Mouse (Mus musculus) heart, embryonic 11.5 days (tissue): ENCODE measurements around the gene Tmem56. TPM values are rescaled to one million over a fixed set of nuclear protein-coding genes. Genes with fewer than 3 reads are reported as not detected.

ENCODE experiments used
- ATAC-seq: fragments of 200-750 bp; cut with Nextera tagmentation; replicated peaks from 2 replicates; pipeline ENCODE4 v1.8.0; 2017; ENCODE audit warnings: moderate library complexity; ENCODE audit not compliant: insufficient number of reproducible peaks, low FRiP score, low TSS enrichment
- H3K27ac ChIP-seq: fragments of 300-500 bp; sonication (generic); 2 replicates; pipeline ENCODE4 v1.5.1; 2014; ENCODE audit warnings: mild to moderate bottlenecking, low read depth, low read length
- H3K27me3 ChIP-seq: fragments of 300-500 bp; sonication (generic); 2 replicates; pipeline ENCODE4 v1.6.1; 2014; ENCODE audit warnings: mild to moderate bottlenecking, low read length, mixed read lengths; ENCODE audit not compliant: control insufficient read depth, insufficient read depth
- H3K36me3 ChIP-seq: fragments of 300-500 bp; sonication (generic); 2 replicates; pipeline ENCODE4 v1.6.1; 2014; ENCODE audit warnings: mild to moderate bottlenecking, low read length, moderate library complexity, mixed read lengths; ENCODE audit not compliant: control insufficient read depth, insufficient read depth
- H3K4me1 ChIP-seq: fragments of 300-500 bp; sonication (generic); 2 replicates; pipeline ENCODE4 v1.6.1; 2014; ENCODE audit warnings: low read length; ENCODE audit not compliant: control insufficient read depth, insufficient read depth
- H3K4me2 ChIP-seq: fragments of 300-500 bp; sonication (generic); 2 replicates; pipeline ENCODE4 v1.6.1; 2014; ENCODE audit warnings: mild to moderate bottlenecking, moderate library complexity
- H3K4me3 ChIP-seq: fragments of 300-500 bp; sonication (generic); 2 replicates; pipeline ENCODE4 v1.5.1; 2014; ENCODE audit warnings: low read depth, low read length
- H3K9ac ChIP-seq: fragments of 300-500 bp; sonication (generic); 2 replicates; pipeline ENCODE4 v1.6.1; 2014; ENCODE audit warnings: mild to moderate bottlenecking, low read depth, low read length, moderate library complexity
- H3K9me3 ChIP-seq: fragments of 300-500 bp; sonication (generic); replicated peaks from 2 replicates; pipeline ENCODE4 v1.6.1; 2016; ENCODE audit warnings: low read length; ENCODE audit not compliant: control insufficient read depth
- WGBS: fragments of 180-500 bp; shearing (Covaris S2); extraction: QIAGEN DNeasy Blood & Tissue Kit; methylation state at CpG from one replicate; pipeline ENCODE4 v1.1.7; 2014; ENCODE audit not compliant: insufficient replicate concordance; 5-methylcytosine and 5-hydroxymethylcytosine counted together
- polyA plus RNA-seq: library from polyadenylated mRNA; unstranded; fragments of >200 nt; fragmentation: Nextera tagmentation; extraction: Ambion mirVana; gene quantifications from 2 replicates; pipeline ENCODE4 v1.2.1, GENCODE M21; 2014

The Tmem56 gene
- polyA plus RNA-seq, 1 experiment from 2014 or later = 2.5 TPM

DNA sequence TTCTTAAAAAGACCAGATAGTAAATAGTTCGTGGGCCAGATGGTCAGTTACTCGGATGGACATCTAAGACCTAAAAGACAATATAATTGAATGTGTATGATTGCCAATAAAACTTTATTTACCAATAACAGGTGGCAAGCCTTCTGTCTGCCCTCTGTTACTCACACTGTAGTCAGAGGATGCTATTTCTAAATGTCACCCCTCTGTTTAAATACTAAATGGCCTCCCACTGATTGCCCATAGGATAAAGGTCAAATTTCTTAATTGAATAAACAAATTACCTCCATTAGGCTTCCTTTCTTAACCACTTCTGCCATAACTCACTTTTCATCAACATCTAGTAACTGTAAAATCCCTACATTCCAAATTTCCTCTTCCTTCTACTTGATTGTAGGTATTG lies 10.3 kb downstream of the Tmem56 start:
- no peaks in the 10 kb centered on the region for H3K9me3 ChIP-seq
- no peaks in the 10 kb centered on the region for H3K4me1 ChIP-seq
- 78% methylated on average over 2 of the region's 2 CpGs for WGBS
- H3K27ac ChIP-seq = no peak overlapping the region
- no peak overlapping the region for H3K4me2 ChIP-seq
- no peak overlapping the region for H3K4me3 ChIP-seq
- H3K9ac ChIP-seq = no peak overlapping the region
- H3K27me3 ChIP-seq = no peaks in the 10 kb centered on the region
- no peaks in the 10 kb centered on the region for H3K36me3 ChIP-seq
- no peak for ATAC-seq

DNA sequence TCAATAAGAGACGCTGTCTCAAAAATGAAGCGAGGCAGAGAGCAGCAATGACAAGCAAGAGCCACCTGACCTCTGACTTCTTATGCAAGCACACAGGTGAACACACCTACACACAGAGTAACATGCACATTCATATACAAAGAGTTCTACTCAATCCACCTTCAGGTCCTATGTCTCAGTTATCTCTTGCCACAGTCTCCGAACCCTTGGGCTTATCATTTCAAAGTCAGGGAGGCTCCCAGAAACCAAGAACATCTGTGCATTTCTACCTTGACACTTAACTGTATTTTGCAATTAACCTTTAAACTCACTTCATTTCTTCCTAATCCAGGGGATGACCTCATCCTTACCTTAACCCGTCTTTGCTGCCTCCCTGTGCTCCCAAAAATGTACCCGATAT lies 15.6 kb downstream of the Tmem56 start:
- ATAC-seq = no peak
- no peak overlapping the region for H3K27ac ChIP-seq
- peaks cover 17% of the 10 kb centered on the region for H3K27me3 ChIP-seq
- H3K9ac ChIP-seq = no peak overlapping the region
- no peaks in the 10 kb centered on the region for H3K9me3 ChIP-seq
- peaks cover 2% of the 10 kb centered on the region; the same call in 1 of the 2 replicates for H3K4me1 ChIP-seq
- no peak overlapping the region for H3K4me3 ChIP-seq
- no peaks in the 10 kb centered on the region for H3K36me3 ChIP-seq
- 79% methylated on average over 5 of the region's 5 CpGs for WGBS
- H3K4me2 ChIP-seq = no peak overlapping the region

DNA sequence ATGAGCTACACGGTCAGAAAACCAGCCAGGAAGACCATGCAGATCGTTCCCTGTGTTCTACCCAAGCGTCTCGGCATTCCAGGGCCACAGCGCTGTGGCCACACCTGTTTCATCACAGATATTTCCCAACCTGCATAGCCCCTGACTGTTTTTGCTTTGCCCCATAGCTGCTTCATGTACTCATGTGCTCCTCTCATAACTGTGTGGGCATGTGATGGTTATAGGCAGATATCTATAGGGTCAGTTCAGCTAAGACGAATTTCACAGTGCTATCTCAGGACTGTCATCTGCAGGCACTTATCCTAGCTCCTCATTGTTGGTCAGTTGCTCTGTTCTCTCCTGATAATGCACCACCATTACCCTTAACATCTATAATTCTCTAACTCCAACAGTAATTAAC lies 18.7 kb downstream of the Tmem56 start:
- Histone ChIP-seq H3K4me2 (peak overlapping the region; percentile 24; the same call in 1 of the 2 replicates), H3K36me3 (no peaks in the 10 kb centered on the region), H3K9ac (no peak overlapping the region), H3K4me3 (no peak overlapping the region), H3K9me3 (no peaks in the 10 kb centered on the region), H3K27me3 (peaks cover 35% of the 10 kb centered on the region), H3K4me1 (peaks cover 2% of the 10 kb centered on the region; the same call in 1 of the 2 replicates), H3K27ac (peak overlapping the region; percentile 24; the same call in 1 of the 2 replicates)
- ATAC-seq = peak; percentile 62
- WGBS = 51% methylated on average over 6 of the region's 6 CpGs

DNA sequence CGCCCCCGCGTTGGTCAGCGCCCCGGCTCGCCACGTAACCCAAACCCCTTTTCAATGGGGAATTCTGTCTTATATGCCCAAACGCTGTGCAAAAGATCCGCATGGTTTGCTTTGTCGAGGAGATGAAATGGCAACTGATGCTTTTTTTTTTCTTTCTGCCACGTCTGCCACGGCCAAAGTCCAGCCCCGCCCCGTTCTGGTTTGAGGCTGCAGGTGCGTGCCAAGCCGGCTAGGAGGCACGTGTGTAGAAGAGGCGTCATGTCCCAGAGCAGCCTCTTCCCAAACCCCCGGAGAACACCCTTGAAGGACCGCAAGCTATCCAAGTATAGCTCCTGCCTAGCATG lies 19.7 kb downstream of the Tmem56 start:
- Histone ChIP-seq H3K4me1 (peaks cover 2% of the 10 kb centered on the region; the same call in 1 of the 2 replicates), H3K4me2 (peak overlapping the region; percentile 100), H3K27me3 (peaks cover 35% of the 10 kb centered on the region), H3K4me3 (peak overlapping the region; percentile 82), H3K9me3 (no peaks in the 10 kb centered on the region), H3K36me3 (no peaks in the 10 kb centered on the region), H3K27ac (0 out of 2 replicates have a peak overlapping the region, but pooled peaks have one; percentile 32), H3K9ac (peak overlapping the region; percentile 79)
- 2% methylated on average over 19 of the region's 20 CpGs for WGBS
- ATAC-seq = no peak

DNA sequence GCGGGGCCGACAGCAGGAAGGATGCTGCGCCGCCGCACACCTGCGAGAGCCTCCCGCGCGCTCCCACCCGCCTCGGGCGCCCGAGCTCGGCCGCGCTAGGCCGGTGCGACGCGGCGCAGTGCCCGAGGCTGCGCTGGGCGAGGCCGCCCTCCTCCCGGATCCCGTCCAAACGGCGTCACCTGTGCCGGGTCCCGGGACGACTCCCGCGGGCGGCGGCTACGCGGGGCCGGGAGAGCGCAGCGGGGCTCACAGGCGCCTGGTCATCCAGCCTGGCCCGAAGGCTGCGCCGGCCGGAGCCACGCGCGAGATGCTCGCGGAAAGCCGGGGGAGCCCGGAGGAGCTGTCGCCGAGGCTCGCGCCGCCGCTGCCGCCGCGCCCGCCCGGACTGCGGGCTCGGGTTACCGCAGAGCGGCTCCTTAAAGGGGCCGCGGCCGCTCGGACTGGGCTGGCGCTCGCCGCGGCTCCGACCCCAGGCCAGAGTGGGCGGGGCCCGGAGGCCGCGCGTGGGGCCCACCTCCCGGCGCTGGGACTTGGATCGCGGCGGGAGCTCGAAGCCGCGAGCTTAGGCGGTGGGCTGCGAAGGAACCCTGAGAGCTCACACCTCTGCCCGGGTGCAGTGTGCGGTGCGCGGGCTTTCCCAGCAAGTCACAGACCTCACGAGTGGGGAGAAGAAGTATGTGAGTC lies 20.2 kb downstream of the Tmem56 start:
- H3K27me3 ChIP-seq = peaks cover 35% of the 10 kb centered on the region
- H3K4me1 ChIP-seq = peaks cover 2% of the 10 kb centered on the region; the same call in 1 of the 2 replicates
- H3K27ac ChIP-seq = 0 out of 2 replicates have a peak overlapping the region, but pooled peaks have one; percentile 32
- H3K36me3 ChIP-seq = no peaks in the 10 kb centered on the region
- H3K9me3 ChIP-seq = no peaks in the 10 kb centered on the region
- H3K4me2 ChIP-seq = peak overlapping the region; percentile 100
- peak overlapping the region; percentile 79 for H3K9ac ChIP-seq
- ATAC-seq = peak; percentile 90
- under 1% methylated on average over 84 of the region's 97 CpGs for WGBS
- peak overlapping the region; percentile 82 for H3K4me3 ChIP-seq

DNA sequence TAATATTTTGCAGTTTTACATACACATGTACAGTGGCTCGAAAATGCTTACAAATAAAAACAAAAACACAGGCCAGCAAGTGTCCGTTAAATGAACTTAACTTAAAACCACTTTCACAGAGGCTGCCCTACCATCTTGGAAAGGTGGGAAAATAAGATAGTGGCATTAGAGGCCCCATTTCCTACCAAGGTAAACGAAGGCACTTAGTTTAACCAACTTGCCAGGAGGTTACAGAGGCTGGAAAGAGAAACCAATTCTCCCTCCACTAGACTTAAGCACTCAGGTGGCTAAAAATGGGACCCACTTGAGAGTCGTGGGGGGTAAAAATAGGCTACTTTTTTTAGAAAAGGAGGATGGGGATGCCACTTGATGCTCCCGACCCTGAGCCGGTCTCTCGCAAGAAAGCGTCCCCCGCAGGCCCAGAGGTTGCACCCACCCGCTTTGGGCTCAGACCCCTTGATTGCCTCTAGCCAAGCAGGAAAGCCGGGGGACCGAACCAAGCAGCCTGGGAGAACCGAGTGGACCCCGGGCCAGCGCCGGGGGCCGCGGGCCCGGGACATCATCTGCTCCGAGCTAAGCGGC lies 20.9 kb downstream of the Tmem56 start:
- peak overlapping the region; percentile 82 for H3K4me3 ChIP-seq
- H3K36me3 ChIP-seq = no peaks in the 10 kb centered on the region
- H3K27me3 ChIP-seq = peaks cover 35% of the 10 kb centered on the region
- WGBS = 7% methylated on average over 21 of the region's 21 CpGs
- no peak for ATAC-seq
- H3K4me2 ChIP-seq = peak overlapping the region; percentile 100
- no peaks in the 10 kb centered on the region for H3K9me3 ChIP-seq
- H3K9ac ChIP-seq = peak overlapping the region; percentile 79
- H3K27ac ChIP-seq = no peak overlapping the region
- peaks cover 2% of the 10 kb centered on the region; the same call in 1 of the 2 replicates for H3K4me1 ChIP-seq

DNA sequence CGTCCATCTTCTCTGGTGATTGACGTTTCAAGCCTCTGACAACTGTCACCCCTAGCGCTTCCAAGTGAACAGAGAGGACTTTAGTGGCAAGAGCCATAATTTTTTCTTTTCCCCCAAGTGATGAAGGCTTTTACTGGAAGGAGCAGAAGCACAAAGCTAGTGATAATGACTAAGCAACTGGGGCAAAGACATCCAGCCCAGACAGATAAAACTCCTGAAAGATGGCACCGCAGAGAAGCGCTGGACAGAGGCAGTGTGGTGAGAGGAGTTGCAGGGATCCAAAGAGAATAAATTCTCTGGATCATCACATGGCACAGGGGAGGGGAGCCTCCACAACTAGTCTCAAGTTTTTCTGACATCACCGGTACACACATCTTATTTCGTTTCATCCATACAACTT lies 21.6 kb downstream of the Tmem56 start:
- Histone ChIP-seq H3K4me3 (0 out of 2 replicates have a peak overlapping the region, but pooled peaks have one; percentile 2), H3K36me3 (no peaks in the 10 kb centered on the region), H3K4me2 (peak overlapping the region; percentile 29), H3K27me3 (peaks cover 35% of the 10 kb centered on the region), H3K27ac (no peak overlapping the region), H3K4me1 (peaks cover 2% of the 10 kb centered on the region; the same call in 1 of the 2 replicates), H3K9me3 (no peaks in the 10 kb centered on the region), H3K9ac (no peak overlapping the region)
- 56% methylated on average over 7 of the region's 7 CpGs for WGBS
- ATAC-seq = no peak

DNA sequence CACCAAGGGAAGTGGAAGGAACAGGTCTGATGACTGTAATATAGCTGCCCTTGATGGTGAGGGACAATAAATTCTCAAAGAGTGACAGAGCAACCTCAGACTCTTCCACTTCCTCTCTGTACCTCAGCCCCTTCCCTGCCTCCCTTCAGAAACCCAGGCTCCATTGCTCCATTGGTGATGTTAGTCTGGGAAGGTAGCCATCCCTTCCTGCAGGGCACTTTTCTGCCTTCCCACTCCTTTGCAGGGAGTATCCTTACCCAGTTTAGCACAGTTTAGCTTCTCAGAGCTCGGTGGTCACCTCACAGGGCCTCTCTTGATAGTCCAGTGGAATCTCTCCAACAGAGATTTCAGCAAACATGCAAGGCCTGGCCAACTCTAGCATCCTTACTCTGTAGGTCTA lies 22.1 kb downstream of the Tmem56 start:
- Histone ChIP-seq H3K27ac (no peak overlapping the region), H3K9ac (no peak overlapping the region), H3K4me2 (peak overlapping the region; percentile 29; the same call in 1 of the 2 replicates), H3K27me3 (peaks cover 35% of the 10 kb centered on the region), H3K36me3 (no peaks in the 10 kb centered on the region), H3K4me1 (peaks cover 2% of the 10 kb centered on the region; the same call in 1 of the 2 replicates), H3K4me3 (0 out of 2 replicates have a peak overlapping the region, but pooled peaks have one; percentile 2), H3K9me3 (no peaks in the 10 kb centered on the region)
- WGBS = 35% methylated on average over 1 of the region's 1 CpGs
- no peak for ATAC-seq
